Mouse (Mus musculus) embryonic fibroblast, embryonic 13.5 days (primary cell): ENCODE results near the gene Vps13d.

ENCODE experiments used
- CTCF ChIP-seq: IDR thresholded peaks from 2 replicates; pipeline ENCODE4 v1.5.1; 2011; ENCODE audit warnings: mild to moderate bottlenecking, control low read depth, low read length, moderate library complexity, borderline replicate concordance; ENCODE audit not compliant: insufficient read depth
- POLR2A ChIP-seq: IDR thresholded peaks from 2 replicates; pipeline ENCODE4 v1.6.1; 2011; ENCODE audit warnings: low read depth, mild to moderate bottlenecking, control low read depth, low read length, moderate library complexity

- TF ChIP-seq POLR2A: no peak
- TF ChIP-seq CTCF: no peak
Measured at GRCm38 (mm10) chr4:145035450-145035849, 159.4 kb downstream of the Vps13d start.
